Mouse (Mus musculus) brain, embryonic 14.5 days (tissue): ENCODE results near the gene Rock2.

ENCODE experiments used
- CTCF ChIP-seq: fragments of 200-500 bp; IDR thresholded peaks from 2 replicates; pipeline ENCODE4 v1.5.1; 2012; ENCODE audit warnings: inconsistent platforms, mild to moderate bottlenecking, moderate library complexity, borderline replicate concordance; ENCODE audit not compliant: insufficient read depth, insufficient read length; ENCODE audit errors: extremely low read depth
- POLR2A ChIP-seq: fragments of 200-500 bp; IDR thresholded peaks from 2 replicates; pipeline ENCODE4 v1.6.1; 2012; ENCODE audit warnings: mild to moderate bottlenecking, inconsistent platforms, borderline replicate concordance; ENCODE audit not compliant: poor library complexity, insufficient read depth, insufficient read length, severe bottlenecking; ENCODE audit errors: extremely low read depth

GRCm38 (mm10) chr12:16999739-17000497, 105.2 kb downstream of the Rock2 start, which contains the start of gene Pqlc3:
- TF ChIP-seq CTCF: no peak
- no peak for TF ChIP-seq POLR2A
